Mouse (Mus musculus) myocyte (in vitro differentiated cells): ENCODE data around the gene Clec1b. TPM values are rescaled to one million over a fixed set of nuclear protein-coding genes. Genes with fewer than 3 reads are reported as not detected.
A peak's percentile ranks its signal among the peaks of the same experiment; 100 is the strongest.

ENCODE experiments used
- H3K27me3 ChIP-seq: one replicate; pipeline ENCODE4 v1.6.1; 2011; ENCODE audit not compliant: control insufficient read depth, insufficient read depth, insufficient read length
- H3K36me3 ChIP-seq: one replicate; pipeline ENCODE4 v1.6.1; 2011; ENCODE audit not compliant: control insufficient read depth, insufficient read depth
- H3K4me2 ChIP-seq: one replicate; pipeline ENCODE4 v1.6.1; 2011; ENCODE audit warnings: low read depth, control low read depth
- H3K4me3 ChIP-seq: one replicate; pipeline ENCODE4 v1.5.1; 2011; ENCODE audit warnings: mild to moderate bottlenecking, control low read depth, moderate library complexity
- H3K79me2 ChIP-seq: one replicate; pipeline ENCODE4 v1.6.1; 2011; ENCODE audit not compliant: control insufficient read depth, insufficient read depth
- H3ac ChIP-seq: one replicate; pipeline ENCODE4 v1.6.1; 2011; ENCODE audit not compliant: control insufficient read depth, insufficient read length
- CEBPB ChIP-seq: IDR thresholded peaks from 2 replicates; pipeline ENCODE4 v1.6.1; 2011; ENCODE audit warnings: mild to moderate bottlenecking, moderate library complexity; ENCODE audit not compliant: poor library complexity, insufficient read depth, severe bottlenecking
- E2F4 ChIP-seq: IDR thresholded peaks from one replicate; pipeline ENCODE4 v1.6.1; 2011; ENCODE audit warnings: mild to moderate bottlenecking, control low read depth, moderate library complexity; ENCODE audit not compliant: insufficient read depth
- MAX ChIP-seq: IDR thresholded peaks from one replicate; pipeline ENCODE4 v1.6.1; 2011; ENCODE audit warnings: low read depth, mild to moderate bottlenecking, control low read depth
- MYOD1 ChIP-seq, 3 experiments: IDR thresholded peaks; one replicate each; pipeline ENCODE4 v1.6.1; 2011; ENCODE audit warnings: control low read depth in 2 of 3, low read depth in 2 of 3, mild to moderate bottlenecking in 2 of 3, moderate library complexity in 1 of 3; ENCODE audit not compliant: insufficient read length in 2 of 3, control insufficient read depth in 1 of 3
- MYOG ChIP-seq, 3 experiments: IDR thresholded peaks; one replicate each; pipeline ENCODE4 v1.6.1; 2011; ENCODE audit warnings: control low read depth in 2 of 3, low read depth in 2 of 3, mild to moderate bottlenecking in 2 of 3; ENCODE audit not compliant: insufficient read length in 2 of 3, control insufficient read depth in 1 of 3, insufficient read depth in 1 of 3
- POLR2A ChIP-seq: IDR thresholded peaks from one replicate; pipeline ENCODE4 v1.6.1; 2011; ENCODE audit warnings: low read depth, mild to moderate bottlenecking, control low read depth, moderate library complexity; ENCODE audit not compliant: insufficient read length
- POLR2AphosphoS2 ChIP-seq: IDR thresholded peaks from one replicate; pipeline ENCODE4 v1.6.1; 2011; ENCODE audit warnings: low read depth, control low read depth; ENCODE audit not compliant: insufficient read length
- REST ChIP-seq: IDR thresholded peaks from one replicate; pipeline ENCODE4 v1.6.1; 2011; ENCODE audit warnings: mild to moderate bottlenecking, control low read depth, moderate library complexity; ENCODE audit not compliant: insufficient read depth, insufficient read length
- SRF ChIP-seq: IDR thresholded peaks from one replicate; pipeline ENCODE4 v1.6.1; 2011; ENCODE audit warnings: low read depth; ENCODE audit not compliant: control insufficient read depth, insufficient read length
- TCF12 ChIP-seq: IDR thresholded peaks from one replicate; pipeline ENCODE4 v1.6.1; 2011; ENCODE audit warnings: mild to moderate bottlenecking, control low read depth; ENCODE audit not compliant: poor library complexity, insufficient read depth, severe bottlenecking
- TCF3 ChIP-seq: IDR thresholded peaks from one replicate; pipeline ENCODE4 v1.6.1; 2011; ENCODE audit warnings: low read depth, control low read depth; ENCODE audit not compliant: insufficient read length
- USF1 ChIP-seq: IDR thresholded peaks from one replicate; pipeline ENCODE4 v1.6.1; 2011; ENCODE audit warnings: low read depth, mild to moderate bottlenecking, control low read depth, moderate library complexity
- polyA plus RNA-seq: library from polyadenylated mRNA; unstranded; fragments of >200 nt; fragmentation: generic; extraction: Trizol; gene quantifications from one replicate; pipeline ENCODE4 v1.2.1, GENCODE M21; 2012; ENCODE audit warnings: missing spikeins

Clec1b gene
- polyA plus RNA-seq, 1 experiment: not detected

GRCm38 (mm10) chr6:129380454-129380853 lies 16.6 kb upstream of the Clec1b start:
- Histone ChIP-seq H3ac (no peak overlapping the region), H3K4me2 (no peak overlapping the region), H3K79me2 (no peaks in the 10 kb centered on the region), H3K27me3 (no peaks in the 10 kb centered on the region), H3K36me3 (no peaks in the 10 kb centered on the region), H3K4me3 (no peak overlapping the region)
- no peak for TF ChIP-seq MAX
- TF ChIP-seq CEBPB: no peak
- no peak for TF ChIP-seq REST
- no peak for TF ChIP-seq TCF3
- no peak for TF ChIP-seq TCF12
- TF ChIP-seq E2F4: no peak
- no peak for TF ChIP-seq MYOG (IDR thresholded peaks at IDR 0.05; ENCODE audit: control insufficient read depth in 1 of 3, insufficient read depth in 1 of 3, insufficient read length in 2 of 3, low read depth in 2 of 3)
- no peak for TF ChIP-seq POLR2AphosphoS2
- TF ChIP-seq MYOD1 (IDR thresholded peaks at IDR 0.05; ENCODE audit: control insufficient read depth in 1 of 3, insufficient read length in 2 of 3, low read depth in 2 of 3): no peak
- TF ChIP-seq SRF: no peak
- TF ChIP-seq USF1: no peak
- no peak for TF ChIP-seq POLR2A

- Histone ChIP-seq H3K27me3 (no peaks in the 10 kb centered on the region), H3K4me2 (no peak overlapping the region), H3K79me2 (no peaks in the 10 kb centered on the region), H3ac (no peak overlapping the region), H3K36me3 (no peaks in the 10 kb centered on the region), H3K4me3 (no peak overlapping the region)
- TF ChIP-seq MYOG (IDR thresholded peaks at IDR 0.05; ENCODE audit: control insufficient read depth in 1 of 3, insufficient read depth in 1 of 3, insufficient read length in 2 of 3, low read depth in 2 of 3): no peak
- no peak for TF ChIP-seq USF1
Measured at GRCm38 (mm10) chr6:129381736-129382135, 15.4 kb upstream of the Clec1b start.

GRCm38 (mm10) chr6:129383466-129383865 lies 13.6 kb upstream of the Clec1b start:
- TF ChIP-seq REST (no peak), USF1 (peak; percentile 73), POLR2AphosphoS2 (no peak), MYOD1 (IDR thresholded peaks at IDR 0.05; ENCODE audit: control insufficient read depth in 1 of 3, insufficient read length in 2 of 3, low read depth in 2 of 3) (peak in 1 of 3 experiments; percentile 12)
- Histone ChIP-seq H3K27me3 (no peaks in the 10 kb centered on the region), H3K4me3 (no peak overlapping the region), H3K79me2 (no peaks in the 10 kb centered on the region), H3K36me3 (no peaks in the 10 kb centered on the region), H3K4me2 (no peak overlapping the region), H3ac (no peak overlapping the region)

GRCm38 (mm10) chr6:129385000-129385399 lies 12.1 kb upstream of the Clec1b start:
- Histone ChIP-seq H3K36me3 (no peaks in the 10 kb centered on the region), H3K27me3 (no peaks in the 10 kb centered on the region), H3K4me2 (no peak overlapping the region), H3ac (no peak overlapping the region), H3K4me3 (no peak overlapping the region), H3K79me2 (no peaks in the 10 kb centered on the region)
- no peak for TF ChIP-seq POLR2AphosphoS2
- TF ChIP-seq CEBPB: no peak
- no peak for TF ChIP-seq MYOD1 (IDR thresholded peaks at IDR 0.05; ENCODE audit: control insufficient read depth in 1 of 3, insufficient read length in 2 of 3, low read depth in 2 of 3)
- TF ChIP-seq TCF3: no peak
- no peak for TF ChIP-seq POLR2A
- TF ChIP-seq MYOG (IDR thresholded peaks at IDR 0.05; ENCODE audit: control insufficient read depth in 1 of 3, insufficient read depth in 1 of 3, insufficient read length in 2 of 3, low read depth in 2 of 3): no peak
- TF ChIP-seq TCF12: no peak
- no peak for TF ChIP-seq USF1
- TF ChIP-seq MAX: no peak
- no peak for TF ChIP-seq SRF

- Histone ChIP-seq H3K4me3 (no peak within 1 kb of the TSS), H3K4me2 (no peak within 1 kb of the TSS), H3K36me3 (no peaks in the 10 kb centered on the region), H3K79me2 (no peaks in the 10 kb centered on the region), H3K27me3 (no peaks in the 10 kb centered on the region), H3ac (no peak within 1 kb of the TSS)
- no peak for TF ChIP-seq CEBPB
- TF ChIP-seq TCF12: no peak
Measured at GRCm38 (mm10) chr6:129385774-129386173, 11.3 kb upstream of the Clec1b start, which contains the start of gene Clec12b. Gene Clec12b, minus strand, starts transcription at chr6:129385874.

GRCm38 (mm10) chr6:129393087-129393720 lies 3.9 kb upstream of the Clec1b start:
- no peak overlapping the region for H3K4me2 ChIP-seq
- TF ChIP-seq TCF3 (no peak), POLR2AphosphoS2 (no peak), MYOG (IDR thresholded peaks at IDR 0.05; ENCODE audit: control insufficient read depth in 1 of 3, insufficient read depth in 1 of 3, insufficient read length in 2 of 3, low read depth in 2 of 3) (no peak), TCF12 (no peak), USF1 (no peak), POLR2A (no peak), CEBPB (no peak), REST (no peak), MYOD1 (IDR thresholded peaks at IDR 0.05; ENCODE audit: control insufficient read depth in 1 of 3, insufficient read length in 2 of 3, low read depth in 2 of 3) (no peak), MAX (no peak), SRF (no peak), E2F4 (no peak)
- H3K36me3 ChIP-seq: no peaks in the 10 kb centered on the region
- no peaks in the 10 kb centered on the region for H3K79me2 ChIP-seq
- H3K4me3 ChIP-seq: no peak overlapping the region
- H3K27me3 ChIP-seq: no peaks in the 10 kb centered on the region
- no peak overlapping the region for H3ac ChIP-seq
